Mouse (Mus musculus): ENCODE measurements at regions not wholly inside any gene's neighbourhood (a gene's known extent, or its start where the extent isn't known, plus 50 kb on each side); places are given as distances from the start of the nearest gene placed in this dataset.
A peak's percentile ranks its signal among the peaks of the same experiment; 100 is the strongest.

- no peak for ATAC-seq (replicated peaks; ENCODE audit: low read depth, poor library complexity, severe bottlenecking)
Measured at GRCm38 (mm10) chr16:95821080-95821479, 119.2 kb downstream of the Ets2 start.

- no peak for ATAC-seq (replicated peaks; ENCODE audit: low read depth, poor library complexity, severe bottlenecking)
Measured at GRCm38 (mm10) chr16:95820606-95821005, 118.7 kb downstream of the Ets2 start.

- peak; percentile 74 for ATAC-seq (replicated peaks; ENCODE audit: low read depth, poor library complexity, severe bottlenecking)
Measured at GRCm38 (mm10) chr16:95820013-95820412, 118.1 kb downstream of the Ets2 start.

- ATAC-seq (replicated peaks; ENCODE audit: low read depth, poor library complexity, severe bottlenecking) = no peak
Measured at GRCm38 (mm10) chr16:95815966-95816365, 114.1 kb downstream of the Ets2 start.

GRCm38 (mm10) chr16:95815206-95815731, 113.4 kb downstream of the Ets2 start:
- ATAC-seq (replicated peaks; ENCODE audit: low read depth, poor library complexity, severe bottlenecking) = no peak

- ATAC-seq (replicated peaks; ENCODE audit: low read depth, poor library complexity, severe bottlenecking) = no peak
Measured at GRCm38 (mm10) chr16:95814513-95815118, 112.7 kb downstream of the Ets2 start.

- no peak for ATAC-seq (replicated peaks; ENCODE audit: low read depth, poor library complexity, severe bottlenecking)
Measured at GRCm38 (mm10) chr16:95811092-95811491, 109.2 kb downstream of the Ets2 start.

GRCm38 (mm10) chr16:95809127-95809876, 107.4 kb downstream of the Ets2 start:
- no peak for ATAC-seq (replicated peaks; ENCODE audit: low read depth, poor library complexity, severe bottlenecking)

- no peak for ATAC-seq (replicated peaks; ENCODE audit: low read depth, poor library complexity, severe bottlenecking)
Measured at GRCm38 (mm10) chr16:95806510-95806909, 104.6 kb downstream of the Ets2 start.

- 0 out of 2 replicates have a peak, but pooled peaks have one; percentile 45 for ATAC-seq (replicated peaks; ENCODE audit: low read depth, poor library complexity, severe bottlenecking)
Measured at GRCm38 (mm10) chr16:95804199-95804598, 102.3 kb downstream of the Ets2 start.

- ATAC-seq (replicated peaks; ENCODE audit: low read depth, poor library complexity, severe bottlenecking) = no peak
Measured at GRCm38 (mm10) chr16:95802641-95803040, 100.8 kb downstream of the Ets2 start.

GRCm38 (mm10) chr16:95802207-95802606, 100.3 kb downstream of the Ets2 start:
- no peak for ATAC-seq (replicated peaks; ENCODE audit: low read depth, poor library complexity, severe bottlenecking)

- no peak for ATAC-seq (replicated peaks; ENCODE audit: low read depth, poor library complexity, severe bottlenecking)
Measured at GRCm38 (mm10) chr16:95800911-95801442, 99.1 kb downstream of the Ets2 start.

- ATAC-seq (replicated peaks; ENCODE audit: low read depth, poor library complexity, severe bottlenecking) = 0 out of 2 replicates have a peak, but pooled peaks have one; percentile 8
Measured at GRCm38 (mm10) chr16:95798582-95798981, 96.7 kb downstream of the Ets2 start.

- no peak for ATAC-seq (replicated peaks; ENCODE audit: low read depth, poor library complexity, severe bottlenecking)
Measured at GRCm38 (mm10) chr16:95798099-95798498, 96.2 kb downstream of the Ets2 start.

- peak; percentile 64 for ATAC-seq (replicated peaks; ENCODE audit: low read depth, poor library complexity, severe bottlenecking)
Measured at GRCm38 (mm10) chr16:95797141-95797540, 95.3 kb downstream of the Ets2 start.

- ATAC-seq (replicated peaks; ENCODE audit: low read depth, poor library complexity, severe bottlenecking) = no peak
Measured at GRCm38 (mm10) chr16:95794876-95795275, 93.0 kb downstream of the Ets2 start.

- no peak for ATAC-seq (replicated peaks; ENCODE audit: low read depth, poor library complexity, severe bottlenecking)
Measured at GRCm38 (mm10) chr16:95794281-95794727, 92.4 kb downstream of the Ets2 start.

GRCm38 (mm10) chr16:95790691-95791090, 88.8 kb downstream of the Ets2 start:
- no peak for ATAC-seq (replicated peaks; ENCODE audit: low read depth, poor library complexity, severe bottlenecking)

GRCm38 (mm10) chr16:95789548-95789947, 87.7 kb downstream of the Ets2 start:
- no peak for ATAC-seq (replicated peaks; ENCODE audit: low read depth, poor library complexity, severe bottlenecking)

GRCm38 (mm10) chr16:95781681-95782080, 79.8 kb downstream of the Ets2 start:
- ATAC-seq (replicated peaks; ENCODE audit: low read depth, poor library complexity, severe bottlenecking) = no peak

Measured in common myeloid progenitor, adult 5-6 weeks (primary cell).